Mouse (Mus musculus) urinary bladder, postnatal 14 days (tissue): Measurements from ENCODE around the gene Gm266.

ENCODE experiments used
- DNase-seq: peaks from one replicate; pipeline ENCODE4 v3.0.0; 2021; ENCODE audit warnings: low spot score

The Gm266 gene

DNA sequence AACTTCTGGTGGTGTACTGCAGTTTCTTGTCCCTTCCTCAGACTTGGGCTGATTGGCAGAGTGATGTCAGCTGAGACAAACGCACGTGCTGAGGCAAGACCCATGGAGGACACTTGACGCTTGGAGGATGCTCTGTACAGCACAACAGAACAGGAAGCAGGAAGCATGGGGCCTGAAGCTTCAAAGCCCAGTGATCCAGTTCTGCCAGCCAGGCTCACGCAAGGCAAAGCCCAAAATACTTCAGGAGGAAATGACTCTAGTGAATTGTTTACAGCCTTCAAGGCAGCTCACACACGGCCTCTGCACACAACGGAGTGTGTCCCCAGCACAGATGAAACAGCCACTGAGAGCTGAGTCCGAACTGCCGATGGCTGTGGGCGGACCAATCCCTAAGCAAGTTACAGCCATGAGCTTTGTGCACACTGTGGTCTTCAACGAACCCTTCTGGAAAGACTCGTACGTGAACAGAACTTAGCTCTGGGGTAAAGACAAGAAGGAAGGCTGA is 17.5 kb upstream of the Gm266 start:
- DNase-seq = no peak

DNA sequence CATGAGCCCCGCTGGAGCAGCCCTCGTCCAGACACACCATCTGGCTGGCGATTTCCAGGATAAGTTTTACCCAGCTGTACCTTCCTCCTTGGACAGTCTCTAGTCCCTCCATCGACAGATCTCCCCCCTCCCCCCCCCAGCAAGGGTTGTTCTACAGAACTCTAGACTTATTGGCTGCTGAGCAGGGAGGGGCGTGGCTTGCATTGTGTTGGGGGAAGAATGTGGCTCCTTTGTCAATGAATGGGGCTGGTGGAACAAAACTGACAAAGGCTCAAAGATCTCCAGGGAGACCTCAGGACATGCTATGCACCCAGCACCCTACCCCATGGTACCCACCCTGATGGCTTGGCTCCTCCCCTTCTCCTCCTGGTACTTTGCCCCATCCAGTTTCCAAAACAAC is 15.1 kb upstream of the Gm266 start:
- DNase-seq = no peak

DNA sequence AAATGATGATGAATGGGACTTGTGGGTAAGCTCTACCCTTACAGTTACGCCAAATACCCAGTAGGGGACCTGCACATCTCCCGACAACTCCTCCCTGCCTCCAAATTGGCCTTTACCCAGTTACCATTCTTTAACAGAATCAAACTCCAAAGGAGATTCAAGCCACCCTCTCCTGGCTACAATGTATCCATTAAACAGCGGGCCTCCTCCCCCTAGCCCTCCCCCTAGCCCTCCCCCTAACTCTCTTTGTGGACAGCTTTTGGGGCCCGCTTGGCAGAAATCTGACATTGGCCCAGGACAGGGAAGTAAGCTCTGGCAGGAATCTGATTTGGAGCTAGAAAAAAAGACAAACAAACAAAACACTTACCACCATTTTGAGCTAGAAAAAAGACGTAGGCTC is 14.0 kb upstream of the Gm266 start:
- no peak for DNase-seq

DNA sequence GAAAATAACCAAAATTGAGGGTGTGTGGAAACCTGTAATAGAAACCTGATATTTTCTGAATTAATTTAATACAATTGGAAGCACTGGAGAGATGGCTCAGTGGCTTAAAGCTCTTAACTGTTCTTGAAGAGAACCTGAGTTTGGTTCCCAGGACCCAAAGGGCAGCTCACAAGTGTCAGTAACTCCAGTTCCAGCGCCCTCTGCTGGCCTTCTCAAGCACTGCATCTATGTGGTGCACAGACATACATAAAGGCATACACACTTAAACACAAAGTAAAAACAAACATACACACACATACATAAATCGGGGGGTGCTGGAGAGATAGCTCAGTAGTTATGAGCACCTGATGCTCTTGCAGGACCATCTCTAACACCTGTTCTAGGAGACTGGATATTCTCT is 11.5 kb upstream of the Gm266 start:
- DNase-seq = no peak

DNA sequence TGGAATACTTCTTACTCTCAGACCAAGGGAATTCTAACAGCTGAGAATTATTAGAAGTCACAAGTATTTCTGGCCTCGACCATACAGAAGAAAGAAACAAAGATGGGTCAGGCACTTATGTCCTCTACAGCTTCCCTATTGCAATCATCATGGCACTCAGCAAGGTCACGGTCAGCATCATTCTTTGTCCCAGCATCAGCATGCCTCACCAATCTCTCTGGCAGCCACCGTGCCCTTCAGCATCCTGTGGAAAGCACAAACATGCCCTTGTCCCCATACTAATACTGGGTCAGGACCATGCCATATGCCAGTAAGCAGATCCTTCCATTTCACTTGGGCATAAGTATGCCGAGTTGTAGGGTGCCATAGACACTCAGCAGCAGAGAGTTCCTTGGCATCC is 9.3 kb upstream of the Gm266 start:
- no peak for DNase-seq

DNA sequence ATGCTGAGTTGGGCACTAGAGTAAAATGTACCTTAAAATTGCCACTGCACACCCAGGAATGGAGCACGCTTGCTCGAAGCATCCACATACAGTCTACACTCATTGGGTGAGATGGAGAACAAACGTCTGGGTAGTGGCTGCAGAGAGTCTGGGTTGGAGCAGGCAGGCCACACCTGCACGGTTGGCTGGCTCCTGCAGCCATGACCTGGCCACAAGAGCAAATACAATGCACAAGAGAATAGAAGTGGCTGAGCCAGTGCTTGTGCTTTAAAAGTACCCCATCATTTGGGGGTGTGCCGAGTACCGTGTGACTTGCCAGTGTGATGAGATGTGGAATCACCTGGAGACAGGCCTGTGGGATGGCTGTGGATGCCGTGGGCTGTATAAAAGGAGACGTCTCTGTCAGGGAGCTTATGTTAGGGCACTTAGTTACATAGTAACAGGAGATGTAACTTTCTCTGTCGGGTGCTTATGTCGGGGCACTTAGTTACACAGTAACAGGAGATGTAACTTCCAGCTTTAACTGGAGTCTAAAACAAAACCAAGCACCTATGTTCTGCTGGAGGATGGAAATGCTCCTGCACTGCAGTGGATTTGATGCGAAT is 3.7 kb upstream of the Gm266 start:
- no peak for DNase-seq

DNA sequence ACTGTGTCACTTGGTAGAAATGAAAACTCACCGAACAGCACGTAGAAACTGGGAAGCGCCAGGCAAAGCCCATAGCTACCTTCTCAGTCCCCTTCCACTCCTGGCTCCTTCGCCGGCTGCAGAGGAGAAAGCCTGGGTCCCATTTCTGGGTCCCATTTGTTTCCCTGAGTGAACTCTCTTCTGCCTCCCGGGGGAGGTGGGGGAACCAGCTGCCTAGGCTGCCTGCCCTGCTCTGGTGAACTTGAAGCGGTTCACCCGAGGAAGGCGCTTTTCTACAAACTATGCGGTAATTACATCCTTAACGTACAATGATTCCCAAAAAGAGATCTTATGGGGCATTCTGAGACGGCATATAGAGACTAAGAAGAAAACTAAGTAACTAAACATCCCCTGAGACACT is 832 bp upstream of the Gm266 start:
- DNase-seq = no peak

DNA sequence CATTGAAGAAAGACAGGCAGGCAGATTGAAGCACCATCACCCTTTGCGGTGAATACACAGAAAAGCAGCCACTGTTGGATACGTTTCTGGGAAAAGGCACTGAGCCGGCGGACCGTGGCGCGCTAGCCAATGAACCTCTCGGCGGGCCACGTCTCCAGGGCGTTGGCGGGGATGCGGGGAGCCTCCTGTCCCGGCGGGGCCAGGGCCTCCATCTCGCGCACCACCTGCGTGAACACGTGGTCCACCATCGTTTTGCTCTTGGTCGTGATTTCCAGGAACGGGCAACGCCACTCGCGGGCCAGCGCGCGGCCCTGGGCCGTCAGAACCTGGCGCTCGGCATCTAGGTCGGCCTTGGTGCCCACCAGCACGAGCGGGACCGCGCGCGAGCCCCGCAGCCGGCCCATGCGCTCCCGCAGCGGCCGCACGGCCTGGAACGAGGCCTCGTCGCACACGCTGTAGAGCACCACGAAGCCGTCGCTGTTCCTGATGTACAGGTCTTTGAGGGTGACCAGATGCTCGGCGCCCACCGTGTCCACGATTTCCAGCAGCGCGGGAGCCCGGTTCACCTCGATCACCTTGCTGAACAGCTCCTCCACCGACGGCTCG is 474 bp downstream of the Gm266 start:
- DNase-seq = no peak

DNA sequence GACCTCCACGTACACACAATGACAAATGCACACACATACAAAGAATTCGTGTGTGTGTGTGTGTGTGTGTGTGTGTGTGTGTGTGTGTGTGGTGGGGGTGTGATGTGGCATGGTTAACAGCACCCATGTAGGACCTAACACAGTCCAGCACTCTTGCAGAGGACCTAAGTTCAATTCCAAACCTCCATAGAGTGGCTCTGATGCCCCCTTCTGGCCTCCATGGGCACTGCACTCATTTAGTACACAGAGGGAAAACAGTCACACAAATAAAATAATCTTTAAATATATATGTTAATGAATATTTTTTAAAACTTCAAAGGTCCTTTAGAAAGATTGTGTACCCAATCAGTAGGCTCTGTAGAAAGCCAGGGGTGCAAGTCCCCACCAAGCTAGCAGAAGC is 5.7 kb downstream of the Gm266 start:
- DNase-seq = peak; percentile 51

DNA sequence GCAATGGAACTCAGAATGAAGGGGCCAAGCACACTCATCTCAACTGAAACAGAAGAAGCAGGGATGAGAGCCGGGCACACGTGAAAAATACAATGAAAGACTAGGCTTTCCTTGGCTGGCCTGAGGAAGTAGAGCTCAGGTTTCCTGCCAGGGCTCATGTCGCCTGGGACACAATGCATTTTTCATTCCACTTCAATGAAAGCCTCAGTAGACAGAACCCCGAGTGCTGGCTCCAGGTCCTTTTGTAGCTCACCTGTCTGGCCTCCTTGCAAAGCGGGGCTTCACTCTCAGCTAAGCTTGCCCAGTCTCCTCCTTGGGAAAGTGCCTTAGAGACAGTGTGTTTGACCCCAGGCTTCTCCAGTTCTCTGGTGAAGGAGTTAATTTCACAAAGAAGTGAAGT is 6.7 kb downstream of the Gm266 start:
- no peak for DNase-seq

DNA sequence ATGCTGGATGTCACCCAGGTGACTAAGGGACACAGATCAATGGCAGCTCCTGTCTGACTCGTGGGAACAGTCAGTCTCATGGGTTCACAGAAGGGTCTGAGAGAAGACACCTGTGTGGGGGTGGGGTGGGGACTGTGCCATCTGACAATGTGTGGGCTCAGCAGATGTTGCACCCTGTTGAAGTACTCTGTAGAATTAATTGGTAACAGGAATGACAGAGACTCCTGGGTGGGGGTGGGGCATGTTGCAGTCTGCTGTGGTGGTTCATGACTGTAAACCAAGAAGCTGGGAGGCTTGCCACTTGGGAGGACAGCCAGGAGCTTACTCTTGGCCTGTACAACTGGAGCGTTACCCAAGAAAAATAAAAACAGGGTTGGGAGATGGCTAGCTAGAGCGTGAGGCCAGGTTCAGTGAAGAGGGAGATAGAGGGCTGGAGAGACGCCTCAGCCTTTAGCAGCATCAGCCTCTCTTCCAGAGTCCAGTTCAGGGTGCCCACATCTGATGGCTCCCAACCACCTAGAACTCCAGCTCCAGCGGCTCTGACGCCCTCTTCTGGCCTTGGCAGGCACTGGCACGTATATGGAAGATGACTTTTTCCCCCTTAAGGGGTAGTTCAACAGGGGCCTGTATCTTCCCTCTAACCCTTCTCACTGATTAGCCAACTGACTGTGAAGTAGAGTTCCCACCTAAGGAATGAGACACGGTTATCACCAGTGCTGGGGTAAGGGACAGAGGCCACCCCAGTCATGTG is 10.6 kb downstream of the Gm266 start:
- DNase-seq = peak; percentile 84

DNA sequence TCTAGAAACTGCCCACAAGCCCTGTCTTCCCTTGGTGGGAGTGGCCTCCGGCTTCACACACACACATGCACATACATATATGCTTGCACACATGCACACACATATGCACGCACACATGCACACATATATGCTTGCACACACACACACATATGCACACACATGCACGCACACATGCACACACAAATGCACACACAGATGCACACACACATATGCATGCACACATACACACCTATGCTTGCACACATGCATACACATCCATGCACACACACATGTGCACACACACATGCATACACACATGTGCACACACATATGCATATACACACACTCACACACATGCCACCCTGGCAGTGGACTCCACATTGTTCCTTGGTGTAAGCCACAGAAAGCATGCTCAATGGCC is 11.2 kb downstream of the Gm266 start:
- no peak for DNase-seq

DNA sequence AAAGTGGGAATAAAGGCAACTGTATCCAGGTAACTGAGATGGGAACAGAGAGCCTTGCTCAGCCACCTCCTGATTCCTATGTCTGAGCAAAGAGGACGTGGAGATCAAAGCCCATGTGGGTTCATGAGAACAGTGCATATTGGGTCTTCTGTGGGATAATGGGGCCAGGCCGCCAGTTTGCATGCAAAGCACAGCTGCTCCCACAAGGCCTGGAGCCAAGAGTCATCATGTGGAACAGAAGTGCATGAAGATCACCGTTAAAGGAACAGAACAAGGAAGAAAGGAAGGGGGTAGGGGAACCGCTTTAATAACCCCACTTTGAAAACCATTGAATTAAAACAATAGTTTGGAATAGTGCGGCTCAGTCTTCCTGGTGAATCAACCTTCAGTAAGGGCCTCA is 12.7 kb downstream of the Gm266 start:
- DNase-seq = no peak

DNA sequence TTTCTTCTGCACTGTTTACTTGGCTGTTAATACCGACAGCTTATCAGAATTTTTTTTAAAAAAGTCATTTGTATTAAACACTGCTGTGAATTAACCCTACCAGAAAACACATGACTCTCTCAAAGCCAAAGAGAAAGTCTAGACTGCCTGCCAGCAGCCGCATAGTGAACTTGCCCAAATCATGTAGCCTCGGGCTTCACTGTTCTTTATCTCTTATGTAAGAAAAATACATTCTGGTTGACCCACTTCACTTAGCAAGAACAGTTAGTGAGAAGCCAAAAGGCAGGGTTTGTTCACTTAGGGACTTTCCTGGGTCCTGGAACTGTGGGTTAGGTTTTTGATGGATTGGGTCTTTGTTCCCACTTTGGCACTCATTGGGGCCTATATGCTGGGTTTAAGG is 13.9 kb downstream of the Gm266 start:
- DNase-seq = peak; percentile 2

DNA sequence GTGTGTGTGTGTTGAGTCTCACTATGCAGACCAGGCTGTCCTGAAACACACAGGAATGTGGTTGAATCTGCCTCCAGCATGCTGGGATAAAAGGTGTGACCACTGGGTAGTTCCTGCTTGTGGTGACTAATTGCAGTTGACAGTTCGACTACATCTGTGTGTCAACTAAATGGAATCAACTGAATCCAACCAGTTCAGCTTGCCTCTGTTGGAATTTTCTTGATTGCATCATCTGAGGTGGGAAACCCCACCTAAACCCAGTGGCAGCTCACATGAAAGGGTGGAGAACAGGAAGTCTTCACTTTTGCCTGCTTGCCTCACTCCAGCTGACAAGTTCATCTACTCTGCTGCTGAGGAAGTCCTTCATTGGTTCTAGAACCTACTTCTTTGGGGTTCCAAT is 14.5 kb downstream of the Gm266 start:
- peak; percentile 3 for DNase-seq

DNA sequence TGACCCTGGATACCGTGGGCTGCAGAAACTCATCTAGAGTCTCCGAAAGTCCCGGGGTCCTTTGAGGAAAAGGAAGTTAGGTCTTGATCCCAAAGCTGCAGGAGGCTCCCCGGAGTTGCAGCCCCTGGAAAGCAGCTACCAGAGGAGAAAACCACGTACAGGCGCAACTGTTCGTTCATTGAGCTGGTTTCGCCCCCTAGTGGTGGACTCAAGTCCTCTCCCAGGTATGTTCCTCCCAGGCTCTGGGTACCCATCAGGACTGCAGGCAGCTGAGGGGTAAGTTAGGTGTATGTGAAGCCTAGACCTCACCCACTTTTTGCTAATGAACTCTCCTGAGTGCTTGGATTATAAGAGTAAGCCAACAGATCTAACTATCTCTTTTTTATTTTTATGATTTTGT is 16.1 kb downstream of the Gm266 start:
- DNase-seq = peak; percentile 78

DNA sequence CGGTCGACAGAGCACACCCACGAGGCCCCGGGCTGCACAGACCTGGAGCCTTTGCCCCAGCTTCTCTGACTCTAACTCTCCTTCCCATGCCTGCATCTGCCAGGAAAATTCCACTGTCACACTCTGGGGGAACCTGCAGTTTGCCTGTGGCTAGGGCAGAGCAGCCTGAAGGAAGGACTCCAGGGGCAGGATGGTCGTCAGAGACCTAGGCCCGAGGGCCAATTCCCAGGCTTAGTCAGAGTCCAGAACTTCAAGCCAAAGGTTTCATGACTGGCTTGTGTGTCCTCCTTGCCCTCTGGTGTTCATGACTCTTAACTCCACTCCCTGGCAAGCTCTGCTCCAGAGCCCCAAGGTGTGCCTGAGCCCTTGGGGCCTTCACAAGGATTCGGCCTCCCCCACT is 17.4 kb downstream of the Gm266 start:
- no peak for DNase-seq

DNA sequence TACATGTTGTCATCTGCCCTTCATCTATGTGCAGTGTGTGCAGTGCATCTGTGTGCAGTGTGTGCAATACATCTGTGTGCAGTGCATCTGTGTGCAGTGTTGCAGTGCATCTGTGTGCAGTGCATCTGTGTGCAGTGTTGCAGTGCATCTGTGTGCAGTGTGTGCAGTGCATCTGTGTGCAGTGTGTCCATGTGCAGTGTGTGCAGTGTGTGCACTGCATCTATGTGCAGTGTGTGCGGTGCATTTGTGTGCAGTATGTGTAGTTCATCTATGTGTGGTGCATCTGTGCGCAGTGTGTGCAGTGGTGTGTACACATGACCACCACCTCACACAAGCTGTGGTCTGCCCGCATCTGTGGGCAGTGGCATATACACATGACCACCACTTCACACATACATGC is 19.3 kb downstream of the Gm266 start:
- no peak for DNase-seq

DNA sequence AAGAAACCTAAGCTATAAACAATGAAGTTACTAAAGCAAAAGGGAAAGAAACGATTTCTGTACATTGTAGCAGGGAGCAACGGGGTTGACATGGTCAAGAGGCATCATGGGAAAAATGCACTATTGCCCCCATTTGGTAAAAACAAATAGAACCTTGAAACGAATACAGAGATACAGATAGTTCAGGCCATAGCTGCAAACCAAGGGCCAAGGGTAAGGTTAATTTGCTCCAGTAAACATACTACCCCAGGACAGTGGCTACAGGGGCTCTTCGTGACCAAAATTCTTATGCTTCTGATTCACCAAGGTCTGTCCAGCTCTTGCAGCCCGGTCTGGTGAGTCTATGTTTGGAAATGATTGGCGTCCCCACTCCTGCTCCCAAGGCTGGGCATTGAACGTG is 22.1 kb downstream of the Gm266 start:
- no peak for DNase-seq

DNA sequence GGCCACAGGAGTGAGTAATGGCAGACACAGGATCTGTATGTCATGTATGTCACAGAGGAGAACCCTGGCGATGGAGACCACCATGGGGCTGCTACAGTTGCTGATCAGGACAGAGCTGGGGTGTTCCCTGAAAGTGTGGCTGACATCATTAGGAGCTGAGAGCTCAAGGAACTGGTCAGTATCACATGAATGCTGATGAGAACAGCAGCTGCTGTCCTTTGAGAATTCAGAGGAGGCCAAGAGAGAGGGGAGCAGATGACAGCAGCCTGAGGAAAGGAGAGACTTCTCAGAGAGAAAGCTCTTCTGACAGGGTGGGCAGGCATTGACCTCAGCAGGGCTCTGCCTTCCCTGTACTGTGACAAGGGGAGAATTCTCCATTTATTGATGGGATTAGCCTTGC is 27.9 kb downstream of the Gm266 start:
- DNase-seq = no peak

DNA sequence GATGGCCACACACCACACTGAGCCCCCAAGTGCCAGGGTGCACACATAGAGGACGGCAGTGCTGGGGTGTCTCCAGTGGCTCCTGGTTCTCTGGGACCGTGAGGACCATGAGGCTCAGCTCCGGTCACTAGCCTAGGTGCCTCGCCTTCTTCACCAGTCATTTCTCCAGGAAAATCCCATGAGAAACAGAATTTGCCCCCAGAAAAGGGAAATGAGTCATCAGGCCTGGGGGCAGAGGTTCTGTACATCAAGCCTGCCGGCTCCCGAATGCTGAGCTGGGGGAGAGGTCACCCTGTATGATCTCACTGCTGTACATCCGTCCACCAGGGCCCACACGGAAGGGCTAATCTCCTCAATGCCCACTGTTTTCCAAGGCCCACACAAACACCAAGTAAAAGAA is 29.8 kb downstream of the Gm266 start:
- DNase-seq = no peak

DNA sequence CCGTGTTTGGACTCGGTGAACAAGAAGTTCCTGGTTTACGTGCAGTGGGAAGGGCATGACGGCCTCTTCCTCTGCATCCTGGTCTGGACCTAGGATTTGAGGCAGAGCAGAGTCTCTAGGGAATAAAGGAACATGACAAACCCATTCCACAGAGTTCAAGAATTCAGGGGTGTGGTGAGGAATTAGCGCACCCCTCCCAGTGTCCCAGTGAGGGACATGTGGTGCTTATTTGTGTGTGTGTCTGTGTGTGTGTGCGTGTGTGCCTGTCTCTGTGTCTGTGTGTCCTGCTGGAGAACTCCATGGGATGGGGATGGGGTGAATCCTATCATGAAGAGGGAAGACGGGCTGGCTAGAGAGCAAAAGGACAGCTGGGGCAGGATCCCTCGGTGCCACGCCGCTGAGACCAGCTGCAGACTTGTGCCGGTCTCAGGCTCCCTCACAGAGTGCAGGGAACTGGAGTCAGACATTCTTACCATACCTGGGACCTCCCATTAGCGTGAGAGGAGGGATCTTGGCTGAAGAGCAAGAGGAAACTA is 30.2 kb downstream of the Gm266 start:
- no peak for DNase-seq

DNA sequence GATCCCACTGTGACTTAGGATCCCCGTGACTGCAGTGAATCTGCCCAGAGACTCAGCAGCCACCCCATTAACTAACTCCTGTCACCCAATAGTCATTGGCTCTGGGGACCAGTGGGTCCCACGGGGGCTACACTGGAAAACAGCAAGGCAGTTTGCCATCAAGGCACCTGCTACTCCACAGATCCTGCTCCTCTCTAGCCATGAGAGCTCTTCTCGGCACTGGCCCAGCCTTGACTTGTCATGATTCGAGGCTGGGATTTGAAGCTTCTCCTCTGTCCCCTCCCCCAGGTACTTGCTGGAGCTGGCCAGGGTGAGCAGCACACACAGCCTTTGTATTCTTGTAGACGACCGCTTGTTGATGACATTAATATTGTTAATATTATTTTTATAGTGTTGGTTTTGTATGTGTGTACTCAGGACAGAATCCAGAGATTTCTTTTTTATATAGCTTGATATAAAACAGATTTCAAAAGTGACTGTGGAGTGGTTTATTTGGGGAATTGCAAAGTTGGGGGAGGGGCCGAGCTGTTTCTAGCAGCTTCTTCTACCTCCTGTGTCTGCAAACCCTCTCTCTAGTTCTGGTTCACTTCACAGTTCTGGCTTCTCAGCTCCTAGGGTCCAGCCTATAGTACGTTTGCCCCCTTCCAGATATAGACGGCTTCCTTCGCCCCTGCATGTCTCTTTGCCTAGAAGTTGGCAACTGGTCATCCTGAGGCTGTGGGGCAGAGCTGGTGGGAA is 30.9 kb downstream of the Gm266 start:
- no peak for DNase-seq
